Mouse (Mus musculus): ENCODE measurements around the gene Fam69b.

GRCm38 (mm10) chr2:26594934-26595724 is 33.1 kb upstream of the Fam69b start:
- TF ChIP-seq POLR2A (IDR thresholded peaks at IDR 0.05; ENCODE audit: borderline replicate concordance, control insufficient read depth, low read depth, low read length) = no peak
- TF ChIP-seq CTCF (IDR thresholded peaks at IDR 0.05; ENCODE audit: control insufficient read depth, insufficient read depth, low read length) = no peak

Measured in bone marrow, adult 2 months (tissue).